Mouse (Mus musculus): ENCODE results near the gene Thsd4.

The Thsd4 gene

DNA sequence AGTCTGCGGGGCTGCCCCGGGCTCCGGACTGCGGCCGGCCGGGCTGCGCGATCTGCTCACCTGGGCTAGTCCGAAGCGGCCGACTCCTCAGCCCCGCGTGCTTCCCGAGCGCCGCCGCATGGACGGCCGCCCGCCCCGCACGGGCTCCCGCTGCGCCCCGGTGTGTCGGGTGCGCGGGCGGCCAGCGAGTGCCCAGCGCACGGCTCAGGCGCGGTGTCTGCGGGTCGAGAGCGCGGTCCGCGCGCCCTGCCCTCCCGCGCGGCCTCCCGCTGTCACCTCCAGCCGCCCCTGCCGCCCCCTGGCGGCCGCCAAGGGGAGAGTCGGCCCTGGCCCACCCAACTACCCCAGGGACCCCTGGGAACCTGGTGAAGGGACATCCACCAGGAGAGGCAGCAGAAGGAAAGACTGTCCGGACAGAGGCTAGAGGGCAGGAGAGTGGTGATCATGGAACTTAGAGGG, at the start of gene Thsd4:
Thsd4 (minus strand) TSS at position 241 of the 459 bp plus-strand sequence.
- peak; percentile 78 for DNase-seq (ENCODE audit: low spot score)

DNA sequence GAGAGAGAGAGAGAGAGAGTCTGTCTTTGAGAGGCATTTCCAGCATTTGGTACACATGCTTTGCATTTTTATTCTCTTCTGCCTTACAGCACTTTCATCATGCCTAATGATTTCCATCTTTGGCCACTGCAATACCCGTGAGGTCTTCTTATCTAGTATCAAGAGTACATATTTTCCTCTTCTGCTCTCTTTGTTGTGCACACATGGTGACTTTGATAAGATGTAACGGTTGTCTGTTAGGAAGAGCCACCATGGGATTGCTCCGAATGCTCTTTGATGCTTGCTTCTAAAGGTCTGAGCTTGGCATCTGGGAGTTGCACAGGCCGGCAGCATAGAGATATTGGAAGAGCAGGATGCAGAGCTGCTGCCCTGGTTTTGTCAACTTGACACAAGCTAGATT, 49.2 kb upstream of the Thsd4 start:
- DNase-seq (ENCODE audit: low spot score) = no peak

DNA sequence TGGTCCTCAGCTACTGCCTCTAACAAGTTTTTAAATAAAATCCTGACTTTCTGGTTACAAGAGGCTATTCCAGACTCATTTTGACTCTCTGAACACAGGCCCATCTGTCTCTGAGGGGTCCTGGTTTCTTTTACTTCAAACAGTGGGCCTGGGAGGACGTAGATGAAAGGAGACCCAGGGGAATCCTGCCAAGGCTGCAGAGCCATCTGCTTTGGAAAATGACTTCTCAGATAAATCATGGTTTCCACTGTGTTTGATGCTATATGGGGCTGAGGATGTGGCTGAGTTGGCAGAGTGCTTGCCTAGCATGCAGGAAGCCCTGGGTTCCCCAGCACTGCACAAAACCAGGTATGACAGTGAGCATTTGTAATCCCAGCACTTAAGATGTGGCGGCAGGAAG, 47.5 kb upstream of the Thsd4 start:
- DNase-seq (ENCODE audit: low spot score) = no peak

DNA sequence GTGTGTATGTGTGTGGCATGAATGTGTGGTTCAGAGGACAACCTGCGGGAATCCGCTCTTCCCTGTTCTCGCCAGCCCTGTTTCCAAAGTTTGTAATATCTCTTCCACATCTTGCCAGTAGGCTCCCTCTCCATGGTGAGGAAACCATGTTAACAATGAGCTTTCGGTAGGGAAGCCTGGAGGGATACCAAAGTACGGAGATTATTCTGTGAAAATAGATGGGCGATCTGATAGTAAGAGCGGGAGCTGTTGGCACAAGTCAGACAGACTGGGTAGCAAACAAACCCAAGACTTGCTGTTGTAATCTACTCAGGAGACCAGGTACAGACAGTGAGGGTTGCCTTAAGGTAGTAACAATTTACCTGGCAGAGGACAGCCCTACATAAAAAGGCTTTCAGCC, 42.0 kb upstream of the Thsd4 start:
- no peak for DNase-seq (ENCODE audit: low spot score)

DNA sequence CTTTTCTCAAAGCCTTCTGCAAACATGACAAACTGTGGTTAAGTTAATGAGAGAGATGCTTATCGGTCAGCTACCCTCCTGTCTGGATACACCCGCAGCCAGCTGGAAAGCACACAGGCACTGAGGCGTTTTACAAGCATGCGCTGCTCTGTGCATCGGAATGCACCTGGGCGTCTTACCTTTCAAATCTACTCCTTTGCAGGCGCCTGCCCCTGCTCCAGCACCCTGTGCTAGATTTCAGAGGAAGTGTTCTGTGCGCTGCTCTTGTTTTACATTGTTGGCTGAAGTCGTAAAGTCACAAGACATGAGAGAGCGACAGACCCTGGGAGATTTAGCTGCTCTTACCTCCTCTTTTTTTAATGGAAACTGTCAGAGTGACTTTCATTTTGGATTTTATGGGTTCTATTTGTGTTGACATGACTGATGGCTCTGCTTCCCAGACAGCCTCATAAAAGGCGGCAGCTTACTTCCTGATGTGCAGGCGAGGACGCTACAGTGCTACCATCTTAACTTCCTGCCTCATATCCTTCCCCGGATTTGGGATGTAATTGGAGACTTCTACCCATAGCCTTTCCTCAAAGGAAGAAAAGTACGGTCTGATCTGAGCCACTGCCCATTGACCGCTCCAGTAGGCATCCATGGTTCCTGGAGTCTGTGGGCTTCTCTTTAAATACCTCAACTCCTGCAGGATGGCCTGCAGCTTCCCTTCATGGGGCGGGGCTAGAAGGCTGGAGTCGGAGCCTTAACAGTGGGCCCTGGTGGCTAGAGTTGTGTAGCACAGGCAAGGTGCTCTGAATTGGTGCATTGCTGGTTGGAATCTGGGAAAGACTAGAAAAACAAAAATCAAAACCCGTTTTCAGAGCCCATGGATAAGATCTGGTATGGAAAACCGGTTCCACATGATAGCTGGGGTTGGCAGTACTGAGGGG, 40.9 kb upstream of the Thsd4 start:
- DNase-seq (ENCODE audit: low spot score) = peak; percentile 20

DNA sequence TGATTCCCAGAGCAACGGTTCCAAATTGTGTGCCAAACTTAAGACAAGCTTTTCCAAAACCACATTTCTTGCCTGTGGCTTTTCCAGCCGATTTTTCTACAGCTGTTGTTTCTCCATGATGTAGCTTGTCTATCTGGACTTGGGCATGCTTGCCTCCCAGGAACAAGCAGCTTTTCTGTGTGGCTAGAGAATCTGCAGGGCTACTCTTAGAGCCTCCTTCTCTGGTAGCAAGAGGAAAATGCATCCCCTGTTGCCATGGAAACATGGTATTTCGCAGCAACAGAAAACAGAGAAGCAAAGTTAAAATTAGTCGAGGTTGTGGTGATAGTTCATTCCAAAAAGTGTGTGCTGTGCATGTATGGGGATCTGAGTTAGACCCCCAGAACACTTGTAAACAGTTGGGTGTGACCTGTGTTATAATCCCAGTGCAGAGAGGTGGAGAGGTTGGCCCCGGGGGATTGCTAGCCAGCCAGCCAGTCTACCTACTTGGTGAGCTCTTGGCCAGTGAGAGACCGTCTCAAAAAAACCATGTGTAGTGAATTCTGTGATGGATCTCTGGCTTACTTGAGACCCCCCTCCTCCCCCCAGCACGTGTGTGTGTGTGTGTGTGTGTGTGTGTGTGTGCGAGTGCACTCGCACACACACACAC, 39.9 kb upstream of the Thsd4 start:
- no peak for DNase-seq (ENCODE audit: low spot score)

DNA sequence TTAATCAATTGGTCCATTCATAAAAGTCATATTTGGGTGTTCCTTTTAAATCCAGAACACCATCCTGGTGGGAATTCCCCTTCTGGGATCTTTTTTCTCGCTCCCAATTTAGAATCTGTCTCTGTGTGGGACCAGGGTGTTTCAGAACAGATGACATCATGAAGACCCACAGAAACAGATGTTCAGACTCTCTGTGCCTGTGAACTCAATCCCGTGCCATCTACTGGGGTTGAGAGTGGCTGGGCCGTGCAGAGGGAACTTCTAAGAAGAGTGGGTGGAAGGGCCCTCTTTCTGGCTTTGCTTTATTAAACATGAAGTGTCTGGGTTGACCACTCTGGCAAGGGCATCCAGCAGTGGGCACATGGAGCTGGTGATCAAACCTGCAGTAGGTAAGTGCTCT, 36.7 kb upstream of the Thsd4 start:
- DNase-seq (ENCODE audit: low spot score) = no peak

DNA sequence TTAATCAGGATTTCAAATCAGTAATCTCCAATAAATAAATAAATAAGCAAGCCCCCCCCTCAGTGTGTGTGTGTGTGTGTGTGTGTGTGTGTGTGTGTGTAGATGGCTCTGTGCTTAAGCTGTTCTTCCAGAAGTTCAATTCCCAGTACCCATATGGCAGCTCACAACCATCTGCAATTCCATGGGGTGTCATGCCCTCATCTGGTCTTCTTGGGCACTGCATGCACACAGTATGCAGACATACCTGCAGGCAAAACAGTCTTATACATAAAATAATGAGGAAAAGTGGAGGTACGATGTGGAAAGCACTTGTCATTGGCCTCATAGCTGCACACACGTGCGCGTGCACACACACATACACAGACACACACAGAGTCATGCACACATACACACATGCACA, 29.4 kb upstream of the Thsd4 start:
- DNase-seq (ENCODE audit: low spot score) = no peak

DNA sequence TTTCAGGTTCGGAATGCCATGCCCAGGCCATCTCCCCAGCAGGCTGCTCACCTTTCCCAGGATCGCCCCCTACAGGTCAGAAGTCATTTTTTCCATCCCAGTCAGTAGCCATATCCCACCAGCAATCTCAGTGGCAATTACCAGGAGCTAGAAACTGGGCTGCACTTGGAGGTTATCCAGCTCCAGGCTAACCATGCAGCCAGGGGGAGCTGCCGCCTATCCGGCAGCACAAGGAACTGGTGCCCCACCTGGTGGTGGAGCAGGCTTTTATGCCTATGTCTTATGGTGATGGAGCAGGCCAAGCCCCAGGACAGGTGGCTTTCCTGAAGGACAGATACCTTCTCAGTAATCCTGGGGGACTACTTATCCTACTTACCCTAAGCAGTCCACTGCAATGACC, 26.3 kb upstream of the Thsd4 start:
- peak; percentile 50 for DNase-seq (ENCODE audit: low spot score)

DNA sequence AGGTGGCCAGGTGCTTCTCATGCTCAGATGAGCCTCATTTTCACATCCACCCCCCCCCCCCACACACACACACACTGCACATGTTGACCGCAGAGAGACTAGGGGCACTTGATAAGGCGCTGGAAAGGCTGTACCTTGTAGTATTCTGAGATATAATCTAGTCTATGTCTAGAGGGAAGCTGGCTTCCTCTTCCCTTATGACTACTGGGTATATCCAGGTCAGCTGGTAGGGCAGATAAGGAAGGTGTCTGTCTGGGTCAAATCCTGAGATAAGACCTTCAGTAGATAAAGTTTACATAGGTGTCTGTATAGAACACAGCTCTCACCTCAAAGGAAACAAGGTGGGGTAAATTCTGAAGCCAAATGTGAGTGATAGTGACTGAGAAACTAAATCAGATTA, 24.3 kb upstream of the Thsd4 start:
- no peak for DNase-seq (ENCODE audit: low spot score)

DNA sequence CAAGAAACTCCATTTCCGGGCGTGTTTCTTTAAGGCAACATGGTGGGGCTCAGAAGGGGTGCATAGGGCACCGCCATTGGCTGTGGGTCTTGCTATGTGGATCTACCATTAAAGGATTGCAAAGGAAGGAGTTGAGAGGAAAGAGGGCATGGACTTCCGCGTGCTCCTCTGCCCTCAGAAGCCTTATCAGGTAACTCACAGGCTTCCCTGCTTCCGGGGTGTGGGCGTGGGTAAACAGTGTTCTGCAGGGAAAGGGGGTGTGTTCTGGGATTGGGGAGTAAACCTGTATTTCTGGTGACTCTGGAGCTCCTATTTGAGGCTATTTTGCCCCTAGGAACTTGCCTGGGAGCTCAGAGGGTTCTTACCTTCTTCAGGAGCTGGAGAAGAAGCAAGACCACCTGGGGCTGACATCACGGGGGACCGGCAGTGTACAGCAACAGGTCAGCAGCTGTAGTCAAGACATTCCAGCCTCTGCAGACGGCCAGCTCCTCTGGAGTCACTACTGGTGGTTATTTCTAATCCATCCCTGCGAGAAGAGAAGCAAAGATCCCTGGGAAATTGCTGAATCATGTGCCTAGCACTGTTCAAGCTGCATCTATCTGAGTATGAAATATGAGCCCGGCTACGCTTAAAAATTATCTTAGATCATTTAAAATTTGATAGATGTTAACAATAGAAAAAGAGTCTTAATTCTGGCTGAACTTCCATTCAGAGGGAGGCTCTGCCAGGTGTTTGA, 23.7 kb upstream of the Thsd4 start:
- DNase-seq (ENCODE audit: low spot score) = no peak

DNA sequence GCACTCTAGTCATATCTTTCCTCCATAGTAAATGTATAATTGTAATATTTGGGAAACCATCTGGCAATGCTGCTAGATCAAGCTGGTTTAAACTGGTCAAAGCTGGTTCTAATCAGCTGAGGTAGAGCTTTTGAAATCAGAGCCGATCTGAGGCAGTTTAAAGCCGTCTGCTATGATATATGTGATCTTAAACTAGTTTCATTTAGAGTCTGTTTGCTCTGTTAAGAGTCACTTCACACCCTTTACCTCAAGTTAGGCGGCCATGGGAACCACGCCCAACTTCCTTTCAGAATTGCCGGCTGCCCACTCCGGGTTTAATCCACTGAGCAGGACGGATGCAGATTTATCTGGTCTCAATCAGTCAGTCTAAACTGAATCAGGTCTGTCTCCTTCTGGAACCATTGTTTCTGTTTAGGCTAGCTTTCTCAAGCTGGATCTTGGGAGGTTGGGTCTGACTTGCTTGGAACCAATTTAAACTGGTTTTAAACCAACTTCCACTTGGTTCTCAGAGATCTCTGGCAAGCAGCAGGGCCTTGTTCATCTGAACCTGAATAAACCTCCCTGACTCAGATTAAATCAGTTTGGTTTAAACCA, 21.7 kb upstream of the Thsd4 start:
- DNase-seq (ENCODE audit: low spot score) = no peak

DNA sequence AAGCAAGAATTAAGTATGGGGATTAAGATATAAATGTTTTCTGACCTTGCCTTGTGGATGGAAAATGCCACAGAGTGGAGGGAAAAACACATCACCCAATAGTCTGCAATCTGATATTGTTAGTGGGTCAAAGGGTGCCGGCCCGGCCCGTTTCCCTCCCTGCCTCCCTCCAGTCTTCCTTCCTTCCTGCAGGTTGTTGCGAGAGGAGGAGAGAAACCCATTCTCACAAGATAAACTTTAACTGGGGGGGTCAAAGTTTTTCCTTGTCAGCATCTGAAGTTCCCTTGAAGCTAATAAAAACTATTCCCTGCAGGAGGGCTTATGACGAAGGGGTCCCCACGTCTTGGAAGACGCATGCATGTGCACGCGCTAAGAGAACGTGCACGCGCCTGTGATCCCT, 8.5 kb upstream of the Thsd4 start:
- no peak for DNase-seq (ENCODE audit: low spot score)

DNA sequence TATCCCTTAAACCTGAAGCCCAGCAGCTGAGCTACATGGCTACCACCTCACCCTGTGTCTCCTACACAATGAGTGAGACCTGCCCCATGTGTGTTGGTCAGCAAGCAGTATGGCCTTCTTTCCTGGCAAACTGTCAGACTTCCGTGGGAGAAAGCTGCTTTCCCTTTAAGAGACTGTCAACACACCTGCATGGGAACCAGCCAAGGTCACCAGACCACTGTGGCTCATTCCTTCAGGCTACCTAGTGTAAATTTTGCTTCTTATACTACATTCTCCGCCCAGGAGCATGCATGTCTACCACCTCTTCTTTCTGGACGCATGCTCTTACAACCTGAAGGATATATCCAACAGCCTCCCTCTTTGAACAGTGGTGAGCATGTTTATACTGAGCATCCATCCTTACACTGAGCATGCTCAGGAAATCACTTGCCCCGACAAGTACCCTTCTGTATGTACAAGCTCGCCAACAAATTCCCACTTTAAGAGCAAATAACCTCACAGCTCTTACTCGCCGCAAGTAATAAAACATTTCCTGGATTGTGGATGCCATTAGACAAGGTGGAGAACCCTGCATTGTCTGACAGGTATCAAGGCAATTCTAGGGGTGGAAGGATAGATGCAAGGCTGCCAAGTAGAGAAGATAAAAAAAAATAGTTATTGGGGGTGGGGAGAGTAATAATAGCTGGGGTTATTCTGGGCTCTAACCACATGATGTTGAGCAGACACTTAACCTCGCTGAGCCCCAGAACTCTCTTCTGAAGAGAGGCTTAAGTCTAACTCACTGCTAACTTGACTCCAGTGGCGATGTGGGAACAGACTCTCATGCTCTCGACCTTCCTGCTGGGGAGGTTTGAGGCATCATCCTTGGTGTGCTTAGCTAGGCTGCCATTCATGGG, 7.8 kb upstream of the Thsd4 start:
- DNase-seq (ENCODE audit: low spot score) = no peak

DNA sequence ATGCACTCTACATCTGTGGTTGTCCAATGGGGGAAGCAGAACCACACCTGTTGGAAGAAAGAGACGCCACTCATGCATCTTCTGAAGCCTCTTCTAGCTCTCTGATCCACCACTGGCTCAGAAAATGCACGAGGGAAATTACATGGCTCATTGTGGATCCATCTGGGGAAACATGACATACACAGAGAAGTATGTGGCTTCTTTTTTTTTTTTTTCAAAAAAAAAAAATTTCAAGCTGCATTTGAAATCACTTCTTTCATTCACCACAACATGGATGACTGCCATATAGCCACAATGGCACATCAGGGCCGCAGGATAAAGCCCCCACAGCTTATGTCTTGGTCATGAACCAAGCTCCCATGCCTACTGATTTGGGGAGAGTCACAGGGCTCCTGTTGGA, 6.4 kb upstream of the Thsd4 start:
- no peak for DNase-seq (ENCODE audit: low spot score)

DNA sequence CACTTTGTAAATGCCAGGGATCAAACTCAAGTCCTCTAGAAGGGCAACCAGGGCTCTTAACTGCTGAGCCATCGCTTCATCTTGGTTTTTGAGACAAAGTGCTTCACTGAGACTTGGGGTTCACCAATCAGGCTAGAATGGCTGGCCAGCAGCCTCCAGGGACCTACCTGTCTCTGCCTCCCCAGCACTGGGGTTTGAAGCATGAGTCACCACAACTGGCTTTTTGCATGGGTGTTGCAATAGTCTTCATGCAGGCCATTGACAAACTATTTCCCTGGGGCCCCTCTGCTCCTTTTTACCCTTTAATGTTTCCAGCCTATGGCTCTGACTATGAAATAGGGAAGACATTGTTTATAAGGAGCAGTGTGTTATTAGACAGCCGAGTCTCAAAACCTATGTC, 6.0 kb upstream of the Thsd4 start:
- no peak for DNase-seq (ENCODE audit: low spot score)

DNA sequence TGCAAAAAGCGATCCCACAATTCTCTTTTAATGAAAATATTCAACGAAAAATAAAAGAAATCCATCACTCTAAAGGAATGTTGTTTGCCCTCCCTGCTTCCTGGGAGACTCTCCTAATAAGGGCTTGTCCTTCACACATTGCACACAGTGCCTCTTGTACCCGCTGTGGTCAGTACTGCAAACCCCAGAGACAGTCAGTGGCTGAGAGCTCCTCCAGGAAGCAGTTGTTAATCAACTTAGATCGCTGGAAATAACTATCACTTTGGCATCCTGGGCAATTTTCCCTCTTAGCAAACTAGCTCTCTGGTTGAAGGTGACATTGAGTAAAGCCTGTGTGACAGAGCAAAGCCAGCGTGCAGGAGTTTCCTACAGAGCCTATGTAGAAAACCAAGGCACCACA, 5.2 kb upstream of the Thsd4 start:
- DNase-seq (ENCODE audit: low spot score) = no peak

DNA sequence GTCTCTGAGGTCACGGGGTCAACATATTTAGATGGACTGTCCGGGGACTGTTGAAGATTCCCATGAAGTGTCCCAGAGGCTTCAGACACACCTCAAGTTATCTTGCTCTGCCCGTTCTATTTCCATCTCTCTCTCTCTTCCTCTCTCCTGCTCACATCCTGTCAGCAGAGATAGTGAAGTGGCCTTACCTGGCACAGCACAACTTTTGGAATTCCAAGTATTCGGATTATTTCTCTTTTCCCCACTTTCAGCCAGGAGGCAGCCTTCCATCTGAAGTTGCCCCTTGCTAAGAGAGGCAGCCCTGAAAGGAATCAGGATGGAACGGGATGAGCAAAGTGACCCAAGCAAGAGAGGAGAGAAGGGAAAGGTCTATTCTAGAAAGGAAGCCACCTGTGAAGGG, 4.3 kb upstream of the Thsd4 start:
- DNase-seq (ENCODE audit: low spot score) = no peak

DNA sequence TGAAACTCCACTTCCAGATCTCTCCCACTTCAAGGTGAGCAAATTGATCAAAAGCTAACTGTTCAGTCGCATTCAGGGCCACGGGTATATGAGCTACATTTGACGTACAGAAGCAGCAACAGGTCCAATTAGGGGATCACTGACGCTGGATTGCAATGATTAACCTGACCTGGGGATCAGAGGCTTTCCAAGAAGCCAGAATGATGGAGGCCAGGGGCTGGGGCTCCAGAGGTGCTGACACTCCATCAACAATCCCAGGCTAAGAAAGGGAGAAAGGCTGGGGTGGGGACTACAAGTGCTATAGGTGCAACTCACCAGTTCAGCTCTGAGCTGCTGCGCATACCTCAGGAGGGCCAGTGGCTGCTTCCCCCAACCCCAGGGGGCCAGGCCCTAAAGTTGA, 703 bp downstream of the Thsd4 start:
- DNase-seq (ENCODE audit: low spot score) = no peak

DNA sequence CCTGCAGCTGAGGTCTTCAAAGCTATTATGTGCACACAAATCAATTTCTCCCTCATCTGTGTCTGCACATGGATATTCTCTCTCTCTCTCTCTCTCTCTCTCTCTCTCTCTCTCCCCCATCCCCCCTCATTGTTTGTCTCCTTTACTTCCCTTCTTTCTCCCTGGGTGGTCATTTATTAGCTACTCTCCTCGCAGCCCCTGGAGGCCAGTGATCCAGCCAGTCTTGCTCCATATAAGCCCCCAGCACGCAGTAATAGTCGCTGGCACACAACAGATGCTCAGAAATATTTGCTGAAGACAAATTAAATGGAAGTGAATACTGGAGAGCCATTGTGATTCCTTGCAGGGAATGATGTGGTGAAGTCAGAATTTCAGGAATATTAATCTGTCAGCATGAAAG, 2.2 kb downstream of the Thsd4 start:
- peak; percentile 30 for DNase-seq (ENCODE audit: low spot score)

DNA sequence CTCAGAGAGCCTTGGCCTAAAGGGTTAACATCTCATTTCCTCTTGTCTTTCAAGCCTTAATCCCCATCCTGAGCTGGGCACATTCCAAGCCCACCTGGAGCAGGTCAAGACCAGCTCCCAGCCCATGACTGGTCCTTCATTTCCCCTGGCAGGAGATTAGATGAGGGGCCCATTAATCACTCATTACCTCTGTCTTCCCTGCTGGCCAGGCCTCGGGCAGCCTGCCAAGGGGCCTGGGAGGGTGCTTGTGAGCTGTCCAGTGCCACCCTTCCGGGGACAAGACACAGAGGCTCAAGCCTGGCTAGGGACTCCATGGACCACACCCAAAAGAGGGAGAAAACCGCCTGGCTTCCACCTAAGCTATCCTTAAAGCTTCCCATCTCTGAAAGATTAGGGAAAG, 3.6 kb downstream of the Thsd4 start:
- DNase-seq (ENCODE audit: low spot score) = no peak

Data from retina, embryonic 14.5 days (tissue).